ENCODE assay signal across 10 mouse cellular contexts in genomic region chr17:48596406-48596805, GRCm38 (mm10).
DNase-seq lines count a peak whose midpoint lies in the region; ATAC-seq and TF ChIP-seq lines count a peak whose summit lies in the region.
"Had no signal": no experiment of that assay in that cellular context is flagged by ENCODE, and none has a peak within 500 bp of the region (broad histone marks: within the 10 kb centered on the region; RNA-seq: fewer than 3 reads in every experiment).

No protein-coding gene starts in this region.

- no peak overlapping the region for H3K27ac ChIP-seq in kidney, postnatal 0 days
- H3K27ac ChIP-seq in kidney, embryonic 15.5 days = no peak overlapping the region
- no peak overlapping the region for H3K27ac ChIP-seq in thymus, adult 2 months (ENCODE audit: control insufficient read depth, insufficient read depth, low read length)
- H3K27ac ChIP-seq: forebrain, embryonic 12.5 days; heart, embryonic 15.5 days had no signal

- no peaks in the 10 kb centered on the region for H3K36me3 ChIP-seq in kidney, postnatal 0 days (ENCODE audit: insufficient read depth, low read length)
- no peaks in the 10 kb centered on the region for H3K36me3 ChIP-seq in kidney, embryonic 15.5 days
- no peaks in the 10 kb centered on the region for H3K36me3 ChIP-seq in thymus, adult 2 months (ENCODE audit: control insufficient read depth, insufficient read depth, low read length)
- H3K36me3 ChIP-seq: forebrain, embryonic 12.5 days; heart, embryonic 15.5 days had no signal

- TF ChIP-seq POLR2A in thymus, adult 2 months (IDR thresholded peaks at IDR 0.05; ENCODE audit: control insufficient read depth, extremely low read depth, insufficient read depth, low read length, poor library complexity) = no peak

- no peaks in the 10 kb centered on the region for H3K27me3 ChIP-seq in kidney, postnatal 0 days (ENCODE audit: insufficient read depth, low read length)
- H3K27me3 ChIP-seq in kidney, embryonic 15.5 days = no peaks in the 10 kb centered on the region
- H3K27me3 ChIP-seq in thymus, adult 2 months (ENCODE audit: control insufficient read depth, insufficient read depth, low read length) = no peaks in the 10 kb centered on the region
- H3K27me3 ChIP-seq: forebrain, embryonic 12.5 days had no signal

- TF ChIP-seq CTCF in kidney, postnatal 0 days (IDR thresholded peaks at IDR 0.05; ENCODE audit: low read depth) = peak; percentile 59
- no peak for TF ChIP-seq CTCF in thymus, adult 2 months (IDR thresholded peaks at IDR 0.05; ENCODE audit: borderline replicate concordance, control insufficient read depth, extremely low read depth, insufficient read depth, low read length, poor library complexity)

- DNase-seq in kidney, postnatal 0 days (ENCODE audit: low spot score) = no peak
- peak; percentile 37 for DNase-seq in thymus, adult 2 months
- DNase-seq in thymus, postnatal 0 days (ENCODE audit: low spot score) = no peak
- DNase-seq in urinary bladder, postnatal 36 days (ENCODE audit: low spot score in 2 of 2) = no peak

- no peak overlapping the region for H3K9ac ChIP-seq in kidney, postnatal 0 days (ENCODE audit: low read depth, low read length)
- no peak overlapping the region for H3K9ac ChIP-seq in kidney, embryonic 15.5 days
- H3K9ac ChIP-seq: forebrain, embryonic 12.5 days; heart, embryonic 15.5 days had no signal

- H3K4me1 ChIP-seq in kidney, postnatal 0 days (replicated peaks; ENCODE audit: insufficient read depth, low read length) = no peaks in the 10 kb centered on the region
- no peaks in the 10 kb centered on the region for H3K4me1 ChIP-seq in kidney, embryonic 15.5 days
- H3K4me1 ChIP-seq in thymus, adult 2 months (replicated peaks; ENCODE audit: control insufficient read depth, insufficient read depth, low read length) = no peaks in the 10 kb centered on the region
- H3K4me1 ChIP-seq: forebrain, embryonic 12.5 days; heart, embryonic 15.5 days had no signal

- no peaks in the 10 kb centered on the region; the same call in 1 of the 2 replicates for H3K9me3 ChIP-seq in kidney, postnatal 0 days (replicated peaks; ENCODE audit: low read length)
- 0 out of 2 replicates have a peak, but pooled peaks cover 5% of the 10 kb centered on the region for H3K9me3 ChIP-seq in kidney, embryonic 15.5 days (replicated peaks)
- H3K9me3 ChIP-seq: forebrain, embryonic 12.5 days; heart, embryonic 15.5 days had no signal

- no peak for ATAC-seq in kidney, postnatal 0 days (replicated peaks; ENCODE audit: low FRiP score, low read depth)
- no peak for ATAC-seq in kidney, embryonic 15.5 days (replicated peaks; ENCODE audit: low FRiP score)
- ATAC-seq in granulocyte monocyte progenitor cell, adult 5-6 weeks (replicated peaks; ENCODE audit: poor library complexity, severe bottlenecking) = peak; percentile 42
- no peak for ATAC-seq in erythroblast, adult 5-6 weeks (replicated peaks; ENCODE audit: low FRiP score, poor library complexity, severe bottlenecking)
- ATAC-seq: activated CD4-positive, CD25-positive, alpha-beta regulatory T cell, adult 4 months had no signal

- 74% methylated on average over 3 of the region's 3 CpGs for WGBS in kidney, postnatal 0 days
- WGBS in kidney, embryonic 15.5 days = 80% methylated on average over 3 of the region's 3 CpGs
- 84% methylated on average over 3 of the region's 3 CpGs for WGBS in thymus, adult 2 months

- H3K4me2 ChIP-seq in kidney, postnatal 0 days (ENCODE audit: low read length) = no peak overlapping the region
- H3K4me2 ChIP-seq in kidney, embryonic 15.5 days = no peak overlapping the region
- H3K4me2 ChIP-seq: forebrain, embryonic 12.5 days; heart, embryonic 15.5 days had no signal

- no peak overlapping the region for H3K4me3 ChIP-seq in kidney, postnatal 0 days (replicated peaks; ENCODE audit: low read depth, low read length)
- no peak overlapping the region for H3K4me3 ChIP-seq in kidney, embryonic 15.5 days (replicated peaks)
- H3K4me3 ChIP-seq in thymus, adult 2 months (ENCODE audit: control insufficient read depth, insufficient read depth, low read length) = no peak overlapping the region
- H3K4me3 ChIP-seq: forebrain, embryonic 12.5 days; heart, embryonic 15.5 days had no signal
